Mouse (Mus musculus) limb, embryonic 15.5 days (tissue): ENCODE results near the gene Lrpap1. TPM values are rescaled to one million over a fixed set of nuclear protein-coding genes. Genes with fewer than 3 reads are reported as not detected.

Experiments
- ATAC-seq: fragments of 200-750 bp; cut with Nextera tagmentation; 2 replicates; pipeline ENCODE4 v1.8.0; 2017; ENCODE audit warnings: low read depth, moderate TSS enrichment; ENCODE audit not compliant: insufficient number of reproducible peaks, low FRiP score, low TSS enrichment
- H3K27ac ChIP-seq: fragments of 300-500 bp; sonication (generic); 2 replicates; pipeline ENCODE4 v1.5.1; 2015; ENCODE audit warnings: moderate library complexity, mild to moderate bottlenecking, inconsistent platforms
- H3K27me3 ChIP-seq: fragments of 300-500 bp; sonication (generic); 2 replicates; pipeline ENCODE4 v1.6.1; 2015; ENCODE audit warnings: inconsistent platforms
- H3K36me3 ChIP-seq: fragments of 300-500 bp; sonication (generic); 2 replicates; pipeline ENCODE4 v1.6.1; 2015; ENCODE audit warnings: inconsistent platforms
- H3K4me1 ChIP-seq: fragments of 300-500 bp; sonication (generic); 2 replicates; pipeline ENCODE4 v1.6.1; 2015; ENCODE audit warnings: inconsistent platforms
- H3K4me2 ChIP-seq: fragments of 300-500 bp; sonication (generic); 2 replicates; pipeline ENCODE4 v1.6.1; 2015; ENCODE audit warnings: mild to moderate bottlenecking, inconsistent platforms
- H3K4me3 ChIP-seq: fragments of 300-500 bp; sonication (generic); 2 replicates; pipeline ENCODE4 v1.5.1; 2015; ENCODE audit warnings: mild to moderate bottlenecking, inconsistent platforms
- H3K9ac ChIP-seq: fragments of 300-500 bp; sonication (generic); 2 replicates; pipeline ENCODE4 v1.6.1; 2015; ENCODE audit warnings: inconsistent platforms
- H3K9me3 ChIP-seq: fragments of 300-500 bp; sonication (generic); 2 replicates; pipeline ENCODE4 v1.6.1; 2016; ENCODE audit warnings: inconsistent platforms
- WGBS: fragments of 180-500 bp; shearing (Covaris S2); methylation state at CpG from one replicate; pipeline ENCODE4 v1.1.7; 2015; 5-methylcytosine and 5-hydroxymethylcytosine counted together
- polyA plus RNA-seq: library from polyadenylated mRNA; unstranded; fragments of >200 nt; fragmentation: Nextera tagmentation; extraction: Ambion mirVana; gene quantifications from 2 replicates; pipeline ENCODE4 v1.2.1, GENCODE M21; 2015

The Lrpap1 gene
- polyA plus RNA-seq, 1 experiment from 2014 or later, result 125 TPM

- no peak overlapping the region for H3K4me2 ChIP-seq
- no peak for ATAC-seq
- no peak overlapping the region for H3K27ac ChIP-seq
- H3K4me1 ChIP-seq, result peaks cover 11% of the 10 kb centered on the region; the same call in 1 of the 2 replicates
- H3K36me3 ChIP-seq, result no peaks in the 10 kb centered on the region
- H3K4me3 ChIP-seq, result no peak overlapping the region
- H3K27me3 ChIP-seq, result no peaks in the 10 kb centered on the region
- H3K9ac ChIP-seq, result no peak overlapping the region
- 76% methylated on average over 11 of the region's 11 CpGs for WGBS
- H3K9me3 ChIP-seq, result no peaks in the 10 kb centered on the region
Observed at GRCm38 (mm10) chr5:35138183-35138611, 32.6 kb upstream of the Lrpap1 start.

GRCm38 (mm10) chr5:35137510-35138182 is 32.1 kb upstream of the Lrpap1 start:
- 49% methylated on average over 13 of the region's 13 CpGs for WGBS
- Histone ChIP-seq H3K4me2 (no peak overlapping the region), H3K4me1 (0 out of 2 replicates have a peak, but pooled peaks cover 7% of the 10 kb centered on the region), H3K27ac (no peak overlapping the region), H3K9me3 (no peaks in the 10 kb centered on the region), H3K4me3 (no peak overlapping the region), H3K36me3 (no peaks in the 10 kb centered on the region), H3K9ac (no peak overlapping the region), H3K27me3 (no peaks in the 10 kb centered on the region)
- no peak for ATAC-seq

- Histone ChIP-seq H3K36me3 (no peaks in the 10 kb centered on the region), H3K27ac (no peak overlapping the region), H3K4me1 (peaks cover 8% of the 10 kb centered on the region; the same call in 1 of the 2 replicates), H3K27me3 (no peaks in the 10 kb centered on the region), H3K4me3 (no peak overlapping the region), H3K9me3 (no peaks in the 10 kb centered on the region), H3K9ac (no peak overlapping the region), H3K4me2 (no peak overlapping the region)
- no peak for ATAC-seq
- 51% methylated on average over 5 of the region's 5 CpGs for WGBS
Observed at GRCm38 (mm10) chr5:35135903-35136302, 30.3 kb upstream of the Lrpap1 start.

DNA sequence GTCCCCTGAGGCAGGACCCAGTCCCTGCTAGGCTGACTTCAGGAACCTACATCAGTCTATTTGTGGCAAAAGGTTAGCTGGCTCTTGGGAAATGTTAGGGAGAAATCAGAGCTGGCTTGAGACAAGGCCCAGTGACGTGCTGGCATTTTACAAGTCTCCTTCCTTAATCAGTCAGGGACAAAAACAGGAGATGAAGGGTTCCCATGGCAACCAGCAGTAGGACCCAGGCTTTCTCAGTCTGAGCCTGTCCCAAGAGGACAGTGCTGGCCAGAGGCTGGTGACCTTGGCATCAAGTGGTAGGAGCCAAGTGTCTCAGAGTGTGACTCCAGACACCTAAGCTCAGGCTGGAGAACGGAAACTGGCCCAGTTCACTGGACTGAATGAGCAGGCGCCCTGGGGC is 28.7 kb upstream of the Lrpap1 start:
- Histone ChIP-seq H3K27me3 (no peaks in the 10 kb centered on the region), H3K9me3 (no peaks in the 10 kb centered on the region), H3K4me1 (peaks cover 8% of the 10 kb centered on the region; the same call in 1 of the 2 replicates), H3K9ac (no peak overlapping the region), H3K27ac (no peak overlapping the region), H3K4me3 (no peak overlapping the region), H3K36me3 (no peaks in the 10 kb centered on the region), H3K4me2 (no peak overlapping the region)
- ATAC-seq, result no peak
- WGBS, result 58% methylated on average over 3 of the region's 3 CpGs

- no peaks in the 10 kb centered on the region for H3K36me3 ChIP-seq
- ATAC-seq, result no peak
- H3K27me3 ChIP-seq, result no peaks in the 10 kb centered on the region
- H3K9me3 ChIP-seq, result no peaks in the 10 kb centered on the region
- H3K27ac ChIP-seq, result no peak overlapping the region
- no peak overlapping the region for H3K4me2 ChIP-seq
- H3K4me3 ChIP-seq, result no peak overlapping the region
- H3K4me1 ChIP-seq, result peaks cover 8% of the 10 kb centered on the region; the same call in 1 of the 2 replicates
- WGBS, result 87% methylated on average over 4 of the region's 4 CpGs
- H3K9ac ChIP-seq, result no peak overlapping the region
Observed at GRCm38 (mm10) chr5:35133468-35133867, 27.9 kb upstream of the Lrpap1 start.

DNA sequence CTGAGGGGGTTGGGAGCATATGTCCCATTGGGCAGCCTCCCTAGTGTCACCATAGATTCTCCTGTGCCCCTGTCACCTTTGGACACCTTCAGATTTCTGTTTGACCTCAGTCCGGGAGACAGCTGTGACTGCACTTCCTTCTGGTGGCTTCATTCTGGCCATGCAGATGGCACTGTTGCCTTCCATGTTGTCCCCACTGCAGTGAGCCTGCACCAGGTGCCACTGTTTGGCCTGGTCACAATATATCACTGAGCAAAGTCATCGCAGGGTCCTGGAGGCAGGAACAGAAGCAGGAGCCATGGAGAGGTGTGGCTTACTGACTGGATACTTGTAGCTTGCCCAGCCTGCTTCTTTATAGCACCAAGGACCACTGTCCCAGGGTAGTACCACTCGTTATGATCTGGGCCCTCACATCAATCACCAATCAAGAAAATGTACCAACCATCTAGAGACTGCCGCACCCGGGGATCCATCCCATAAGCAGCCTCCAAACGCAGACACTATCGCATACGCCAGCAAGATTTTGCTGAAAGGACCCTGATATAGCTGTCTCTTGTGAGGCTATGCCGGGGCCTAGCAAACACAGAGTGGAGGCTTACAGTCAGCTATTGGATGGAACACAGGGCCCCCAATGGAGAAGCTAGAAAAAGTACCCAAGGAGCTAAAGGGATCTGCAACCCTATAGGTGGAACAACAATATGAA is 26.9 kb upstream of the Lrpap1 start:
- Histone ChIP-seq H3K9ac (no peak overlapping the region), H3K27me3 (no peaks in the 10 kb centered on the region), H3K4me3 (no peak overlapping the region), H3K4me2 (no peak overlapping the region), H3K9me3 (no peaks in the 10 kb centered on the region), H3K36me3 (no peaks in the 10 kb centered on the region), H3K27ac (no peak overlapping the region), H3K4me1 (peaks cover 4% of the 10 kb centered on the region; the same call in 1 of the 2 replicates)
- ATAC-seq, result no peak
- 92% methylated on average over 9 of the region's 9 CpGs for WGBS

- no peak overlapping the region for H3K9ac ChIP-seq
- H3K4me1 ChIP-seq, result peaks cover 4% of the 10 kb centered on the region; the same call in 1 of the 2 replicates
- no peaks in the 10 kb centered on the region for H3K27me3 ChIP-seq
- H3K9me3 ChIP-seq, result no peaks in the 10 kb centered on the region
- no peak overlapping the region for H3K4me3 ChIP-seq
- no peak for ATAC-seq
- no peaks in the 10 kb centered on the region for H3K36me3 ChIP-seq
- H3K4me2 ChIP-seq, result no peak overlapping the region
- 9% methylated on average over 7 of the region's 7 CpGs for WGBS
- H3K27ac ChIP-seq, result no peak overlapping the region
Observed at GRCm38 (mm10) chr5:35131773-35132172, 26.2 kb upstream of the Lrpap1 start.

DNA sequence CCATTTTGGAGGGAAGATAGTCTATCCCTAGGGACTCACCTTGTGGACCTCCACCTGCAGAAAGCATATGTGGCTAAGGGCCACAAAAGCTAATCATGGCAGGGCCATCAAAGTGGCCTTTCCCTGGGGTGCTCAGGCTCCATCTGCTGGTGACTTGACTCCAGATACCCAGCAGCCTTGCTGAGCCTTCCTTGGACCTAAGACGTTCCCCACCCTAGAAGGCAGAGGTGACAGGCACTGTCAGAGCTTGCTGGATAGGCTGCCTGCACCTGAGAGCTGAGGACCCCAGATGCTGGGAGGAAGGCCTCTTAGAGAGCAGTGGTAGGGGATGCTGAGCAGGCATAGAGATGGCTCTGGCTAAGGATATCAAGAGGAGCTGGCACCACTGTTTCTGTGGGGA is 25.7 kb upstream of the Lrpap1 start:
- Histone ChIP-seq H3K4me2 (no peak overlapping the region), H3K4me1 (peaks cover 4% of the 10 kb centered on the region; the same call in 1 of the 2 replicates), H3K36me3 (no peaks in the 10 kb centered on the region), H3K4me3 (no peak overlapping the region), H3K27ac (no peak overlapping the region), H3K9me3 (no peaks in the 10 kb centered on the region), H3K9ac (no peak overlapping the region), H3K27me3 (no peaks in the 10 kb centered on the region)
- ATAC-seq, result no peak
- WGBS, result 18% methylated on average over 1 of the region's 1 CpGs

- H3K4me2 ChIP-seq, result no peak overlapping the region
- no peak overlapping the region for H3K4me3 ChIP-seq
- peaks cover 4% of the 10 kb centered on the region; the same call in 1 of the 2 replicates for H3K4me1 ChIP-seq
- H3K9ac ChIP-seq, result no peak overlapping the region
- no peak overlapping the region for H3K27ac ChIP-seq
- no peaks in the 10 kb centered on the region for H3K36me3 ChIP-seq
- no peak for ATAC-seq
- no peaks in the 10 kb centered on the region for H3K27me3 ChIP-seq
- 87% methylated on average over 7 of the region's 7 CpGs for WGBS
- no peaks in the 10 kb centered on the region for H3K9me3 ChIP-seq
Observed at GRCm38 (mm10) chr5:35129767-35130191, 24.2 kb upstream of the Lrpap1 start.

GRCm38 (mm10) chr5:35129208-35129607 is 23.6 kb upstream of the Lrpap1 start:
- H3K27me3 ChIP-seq, result no peaks in the 10 kb centered on the region
- WGBS, result 84% methylated on average over 16 of the region's 16 CpGs

GRCm38 (mm10) chr5:35120024-35120423 is 14.5 kb upstream of the Lrpap1 start:
- Histone ChIP-seq H3K4me3 (no peak overlapping the region), H3K27me3 (no peaks in the 10 kb centered on the region), H3K4me1 (no peaks in the 10 kb centered on the region), H3K36me3 (no peaks in the 10 kb centered on the region), H3K9ac (no peak overlapping the region), H3K9me3 (no peaks in the 10 kb centered on the region), H3K4me2 (no peak overlapping the region), H3K27ac (no peak overlapping the region)
- WGBS, result 65% methylated on average over 8 of the region's 8 CpGs
- no peak for ATAC-seq

More at GRCm38 (mm10) chr5:35129208-35129607, 23.6 kb upstream of the Lrpap1 start:
- Histone ChIP-seq H3K4me3 (no peak overlapping the region), H3K9ac (no peak overlapping the region), H3K9me3 (no peaks in the 10 kb centered on the region), H3K4me1 (peaks cover 4% of the 10 kb centered on the region; the same call in 1 of the 2 replicates), H3K27ac (no peak overlapping the region), H3K36me3 (no peaks in the 10 kb centered on the region), H3K4me2 (no peak overlapping the region)
- ATAC-seq, result no peak

DNA sequence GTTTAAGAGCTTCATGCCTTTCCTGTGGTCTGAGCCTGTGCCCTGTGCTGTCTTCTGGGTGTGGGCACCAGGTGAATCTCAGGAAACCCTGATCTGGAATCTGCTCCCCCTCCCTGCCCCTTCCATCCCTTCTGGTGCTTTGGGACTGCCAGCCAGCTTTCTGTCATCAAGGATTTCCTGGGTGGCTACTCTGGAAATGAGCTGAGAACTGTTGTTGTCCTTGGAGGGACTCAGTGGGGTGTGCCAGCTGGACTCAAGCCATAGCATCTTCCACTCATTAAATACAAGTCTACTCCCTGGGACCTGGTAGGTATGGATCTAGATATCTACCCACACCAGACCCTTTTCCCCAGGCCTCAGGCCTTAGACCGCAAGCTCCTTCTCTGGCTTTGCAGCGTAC is 12.9 kb upstream of the Lrpap1 start:
- ATAC-seq, result no peak
- Histone ChIP-seq H3K9ac (no peak overlapping the region), H3K27ac (no peak overlapping the region), H3K4me3 (no peak overlapping the region), H3K9me3 (no peaks in the 10 kb centered on the region), H3K4me2 (no peak overlapping the region), H3K4me1 (no peaks in the 10 kb centered on the region), H3K36me3 (no peaks in the 10 kb centered on the region), H3K27me3 (no peaks in the 10 kb centered on the region)
- 83% methylated on average over 2 of the region's 2 CpGs for WGBS
